Mouse (Mus musculus) telencephalon, adult 2 months (tissue): Measurements from ENCODE around the gene Tomm40.

ENCODE experiments used
- DNase-seq: peaks from one replicate; pipeline ENCODE4 v3.0.0-alpha.2; 2011; ENCODE audit warnings: low read depth, low spot score

The Tomm40 gene

DNA sequence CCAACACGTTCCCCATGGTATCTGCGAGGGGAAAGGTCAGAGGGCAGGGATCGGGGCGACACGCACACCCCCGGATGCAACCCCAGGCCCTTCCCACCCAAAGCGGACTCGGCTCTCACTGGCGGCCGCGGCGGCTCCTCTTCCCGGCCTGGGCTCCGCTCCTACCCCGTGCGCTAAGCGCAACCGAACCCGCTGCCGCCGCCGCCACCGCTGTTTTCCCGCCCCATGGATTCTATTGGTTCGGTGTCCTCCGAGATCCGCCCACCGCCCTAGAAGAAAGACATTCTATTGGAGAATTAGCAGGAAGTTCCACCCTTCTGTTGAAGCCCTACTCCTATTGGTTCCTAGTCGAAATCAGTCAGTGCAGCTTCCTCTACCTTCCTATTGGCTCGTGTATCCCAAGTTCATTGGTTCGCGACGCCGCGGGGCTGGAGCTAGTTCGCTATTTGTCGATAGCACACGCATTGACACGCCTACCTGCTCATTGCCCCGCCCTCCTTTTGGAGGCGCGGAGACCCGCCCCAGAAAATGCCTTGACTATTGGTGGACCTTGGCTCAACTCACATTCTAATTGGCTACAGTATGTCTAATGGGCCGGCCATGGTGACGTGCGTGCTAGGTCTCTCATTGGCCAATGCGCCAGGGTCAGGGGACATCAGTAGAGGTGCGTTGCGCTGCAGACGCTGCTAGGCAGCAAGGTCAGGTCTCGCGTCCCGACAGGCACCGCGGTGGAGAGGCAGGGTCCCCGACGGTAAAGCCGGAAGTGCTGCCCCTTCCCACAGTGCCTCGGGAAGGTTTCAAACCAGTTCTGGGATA lies at the start of gene Tomm40:
Gene Tomm40, minus strand, starts transcription at position 200 of the 816 bp plus-strand sequence.
- DNase-seq, result peak; percentile 100

DNA sequence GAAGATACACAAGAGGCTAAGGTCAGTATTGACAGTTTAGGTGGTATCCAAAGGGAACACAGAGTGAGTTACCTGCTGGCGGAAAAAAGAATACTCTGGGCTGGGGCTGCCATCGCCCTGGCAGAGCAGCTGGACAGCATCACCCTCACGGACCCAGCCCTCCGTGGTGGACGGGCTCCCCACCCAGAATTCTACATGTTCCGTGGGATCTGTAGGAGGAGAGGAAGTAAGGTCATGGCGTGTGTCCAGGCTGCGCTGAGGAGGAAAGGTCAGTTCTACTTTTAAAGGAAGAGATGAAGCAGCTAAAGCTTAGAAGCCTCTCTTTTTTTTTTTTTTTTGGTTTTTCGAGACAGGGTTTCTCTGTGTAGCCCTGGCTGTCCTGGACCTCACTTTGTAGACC lies 49.3 kb upstream of the Tomm40 start:
- DNase-seq, result no peak

DNA sequence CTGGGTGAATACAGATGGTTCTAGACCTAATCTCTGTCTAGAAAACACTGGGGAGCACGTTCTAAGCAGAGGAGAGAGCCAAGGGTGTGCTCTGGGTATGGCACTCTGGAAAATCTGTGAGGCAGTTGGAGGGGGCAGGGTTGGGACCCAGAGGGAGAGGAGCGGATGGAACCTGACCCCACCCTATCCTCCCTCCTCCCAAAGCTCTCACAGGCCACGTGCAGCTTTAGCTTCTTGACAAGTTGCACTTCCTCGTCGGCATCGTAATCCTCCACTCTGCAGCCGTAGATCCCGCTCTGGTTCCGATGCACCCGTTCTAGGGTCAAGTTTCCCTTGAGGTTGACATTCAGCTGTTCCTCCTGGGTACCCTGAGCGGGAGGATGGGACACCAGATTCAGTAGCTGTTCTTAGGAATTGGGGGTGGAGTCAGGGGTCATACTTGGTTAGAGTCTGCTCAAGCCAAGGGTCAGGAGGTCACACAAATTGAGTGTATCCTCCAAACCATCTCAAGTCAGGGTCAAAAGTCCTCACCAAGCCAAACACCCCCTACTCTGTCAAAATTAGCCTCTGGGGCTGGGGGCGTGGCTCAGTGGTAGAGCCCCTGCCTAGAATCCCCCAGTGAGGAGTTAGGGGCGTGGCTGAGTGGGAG lies 48.7 kb upstream of the Tomm40 start:
- DNase-seq, result no peak

DNA sequence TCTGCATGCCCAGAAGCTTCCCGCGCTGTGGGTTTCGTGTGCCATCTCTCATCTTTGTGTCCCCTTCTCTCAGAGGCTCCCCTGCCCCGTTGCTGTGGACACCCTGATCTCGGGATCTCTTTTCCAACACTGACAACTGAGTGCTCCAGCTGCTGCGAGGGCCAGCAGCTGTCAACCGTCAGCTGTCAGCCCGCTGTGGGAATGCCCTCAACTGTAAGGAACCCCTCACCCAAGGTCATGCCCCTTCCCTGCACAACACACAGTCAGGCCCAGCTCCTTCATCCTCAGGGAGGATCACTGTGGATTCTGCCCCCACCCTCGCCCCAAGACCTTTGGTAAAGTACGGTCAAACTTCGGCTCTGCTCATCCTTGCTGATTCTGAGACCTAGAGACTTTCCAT lies 47.0 kb upstream of the Tomm40 start:
- no peak for DNase-seq

DNA sequence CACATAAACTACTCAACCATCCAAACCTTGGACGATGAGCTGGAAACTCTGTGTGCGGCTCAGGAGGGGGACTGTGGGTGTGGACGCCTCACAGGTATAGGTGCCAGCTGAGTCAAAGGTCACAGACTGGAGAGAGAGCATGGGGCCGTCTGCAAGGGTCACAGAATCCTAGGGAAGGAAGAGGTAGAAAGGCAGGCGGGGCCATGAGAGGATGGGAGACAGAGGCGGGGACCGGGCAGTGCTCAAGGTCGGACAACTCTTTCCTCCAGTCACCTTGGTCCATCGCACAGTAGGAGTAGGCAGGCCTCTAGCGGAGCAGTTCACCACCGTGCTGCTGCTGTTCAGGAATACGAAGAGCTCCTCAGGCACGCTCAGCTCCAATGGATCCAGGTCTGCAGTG lies 44.8 kb upstream of the Tomm40 start:
- DNase-seq, result no peak

DNA sequence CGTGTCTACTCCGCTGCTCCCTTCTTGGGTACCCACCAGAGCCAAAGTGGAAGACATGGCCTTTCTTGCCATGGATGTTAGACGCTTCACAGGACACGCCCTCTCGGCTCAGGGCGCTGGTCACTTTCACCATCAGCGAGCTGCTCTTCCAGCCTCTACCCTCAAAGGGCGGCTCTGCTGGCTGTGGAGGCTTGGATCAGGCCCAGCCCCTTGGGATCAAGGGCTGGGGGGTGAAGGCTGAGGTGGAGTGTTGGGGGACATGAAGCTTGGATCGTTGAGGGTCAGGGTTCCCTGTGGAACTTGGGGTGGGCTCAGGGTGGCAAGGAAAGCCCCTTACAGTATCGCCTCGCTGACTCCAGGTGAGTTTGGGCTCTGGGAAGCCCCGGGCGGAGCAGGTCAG lies 43.4 kb upstream of the Tomm40 start:
- no peak for DNase-seq

DNA sequence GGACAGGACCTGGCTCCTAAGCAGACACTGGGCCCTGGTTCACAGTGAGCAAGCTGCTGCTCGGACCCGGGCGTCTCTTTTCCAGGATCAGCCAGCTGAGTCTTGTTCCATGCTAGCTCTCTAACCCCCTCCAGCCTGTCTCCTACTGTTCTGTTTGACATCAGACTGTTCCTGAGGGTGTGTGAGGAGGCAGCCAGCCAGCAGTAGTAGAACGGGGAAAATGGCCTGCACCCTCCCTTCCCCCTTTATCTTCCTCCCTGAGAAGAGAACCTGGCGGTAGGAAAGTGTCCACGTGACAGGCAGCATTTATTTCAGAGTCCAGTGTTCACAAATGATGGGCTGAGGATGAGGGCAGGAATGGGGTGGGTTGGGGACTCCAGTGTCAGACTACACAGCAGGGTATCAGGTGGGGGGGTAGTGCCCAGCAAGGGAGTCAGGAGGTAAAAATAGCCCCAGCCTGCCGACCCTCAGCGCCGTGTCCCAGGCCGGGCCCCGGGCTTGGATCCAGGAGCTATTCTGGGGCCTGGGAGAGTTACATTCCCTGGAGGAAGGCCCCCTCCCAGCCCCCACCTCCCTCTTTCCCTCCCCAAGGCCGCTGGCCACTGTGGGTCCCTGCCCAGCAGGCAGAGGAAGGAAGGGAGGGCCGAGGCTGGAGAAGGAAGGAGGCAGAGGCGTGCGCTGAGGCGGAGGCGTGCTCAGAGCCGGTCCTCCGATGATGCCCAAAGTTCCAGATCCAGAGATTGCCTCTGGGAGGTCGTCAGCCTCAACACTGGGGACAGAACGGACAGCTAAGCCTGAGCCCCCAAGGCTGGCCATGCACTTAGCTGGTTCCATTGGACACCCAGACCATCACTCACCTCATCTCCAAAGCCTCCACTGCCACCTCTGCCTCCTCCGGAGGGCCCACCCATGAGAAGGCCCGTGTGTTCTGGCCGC lies 40.9 kb upstream of the Tomm40 start:
- DNase-seq, result no peak

DNA sequence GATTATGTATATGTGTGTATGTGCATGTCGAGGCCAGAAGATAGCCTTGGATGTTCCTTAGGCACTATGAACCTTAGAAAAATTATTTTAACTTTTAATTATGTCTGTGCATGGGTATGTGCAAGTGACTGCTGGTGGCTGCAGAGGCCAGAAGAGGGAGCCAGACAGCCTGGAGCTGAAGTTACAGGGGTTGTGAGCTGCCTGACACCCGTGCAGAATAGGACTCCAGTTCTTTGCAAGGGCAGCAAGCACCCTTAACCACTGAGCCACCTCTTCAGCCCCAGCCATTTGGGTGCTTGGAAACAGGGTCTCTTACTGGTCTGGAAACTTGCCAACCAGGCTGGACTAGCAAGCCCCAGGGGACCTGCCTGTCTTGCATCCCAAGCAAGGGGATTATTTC lies 39.8 kb upstream of the Tomm40 start:
- DNase-seq, result no peak

DNA sequence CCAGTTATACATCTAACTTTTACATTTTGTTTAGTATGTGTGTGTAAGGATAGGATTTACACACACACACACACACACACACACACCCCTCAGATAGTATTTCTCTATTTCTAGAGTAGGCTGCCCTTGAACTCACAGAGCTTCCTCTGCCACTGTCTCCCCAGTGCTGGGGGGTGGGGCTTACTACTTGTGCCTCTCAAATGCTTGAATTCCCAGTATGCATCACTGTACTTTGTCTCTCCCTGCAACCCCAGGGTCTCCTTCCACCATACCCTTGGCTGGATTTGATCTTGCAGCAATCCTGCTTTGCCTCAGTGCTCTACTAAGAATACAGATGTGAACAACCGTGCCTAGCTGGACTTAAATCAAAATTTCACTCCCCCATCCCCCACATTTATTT lies 38.8 kb upstream of the Tomm40 start:
- no peak for DNase-seq

DNA sequence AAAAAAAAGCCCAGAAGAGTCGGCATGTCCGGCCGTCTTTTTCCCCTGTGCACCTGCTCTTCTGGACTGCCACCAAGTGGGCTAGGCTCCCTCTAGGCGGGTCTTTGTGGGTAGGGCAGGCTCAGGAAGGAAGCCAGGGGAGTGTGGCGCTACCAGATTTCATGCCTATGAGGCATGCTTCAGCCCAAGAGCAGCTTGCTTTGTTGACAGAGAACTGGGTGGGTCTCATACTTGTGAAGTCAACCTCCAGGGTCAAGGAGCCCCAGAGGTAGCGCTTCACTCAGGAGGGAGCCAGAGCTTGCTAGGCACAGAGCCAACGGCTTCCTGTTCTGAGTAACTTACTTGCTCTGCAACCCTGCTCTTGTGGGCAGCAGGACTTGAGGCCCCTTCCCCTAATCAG lies 38.3 kb upstream of the Tomm40 start:
- DNase-seq, result no peak

DNA sequence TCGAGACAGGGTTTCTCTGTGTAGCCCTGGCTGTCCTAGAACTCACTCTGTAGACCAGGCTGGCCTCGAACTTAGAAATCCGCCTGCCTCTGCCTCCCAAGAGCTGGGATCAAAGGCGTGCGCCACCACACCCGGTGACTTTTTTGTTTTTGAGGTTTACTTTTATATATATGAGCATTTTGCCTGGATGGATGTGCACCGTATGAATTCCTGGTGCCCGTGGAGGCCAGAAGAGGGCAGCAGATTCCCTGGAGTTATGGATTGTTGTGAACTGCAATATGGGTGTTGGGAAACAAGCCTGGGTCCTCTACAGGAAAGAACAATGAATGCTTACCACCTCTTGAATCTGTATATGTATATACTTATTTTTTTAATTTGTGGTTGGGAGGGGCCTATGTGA lies 37.4 kb upstream of the Tomm40 start:
- DNase-seq, result no peak

DNA sequence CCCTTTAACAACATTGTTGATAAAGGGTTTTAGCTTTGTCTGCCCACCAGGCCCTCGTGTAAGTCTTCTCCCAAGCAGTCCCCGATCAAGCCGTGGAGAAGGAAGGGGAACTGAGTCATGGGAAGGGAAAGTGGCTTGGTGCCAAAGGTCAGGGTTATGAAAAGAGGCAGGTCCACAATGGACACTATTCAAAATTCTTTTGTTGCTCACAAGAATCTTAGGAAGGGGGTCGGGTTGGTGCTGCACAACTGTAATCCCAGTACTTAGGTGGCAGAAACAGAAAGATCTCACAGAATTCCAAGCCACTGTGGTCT lies 35.8 kb upstream of the Tomm40 start:
- no peak for DNase-seq

DNA sequence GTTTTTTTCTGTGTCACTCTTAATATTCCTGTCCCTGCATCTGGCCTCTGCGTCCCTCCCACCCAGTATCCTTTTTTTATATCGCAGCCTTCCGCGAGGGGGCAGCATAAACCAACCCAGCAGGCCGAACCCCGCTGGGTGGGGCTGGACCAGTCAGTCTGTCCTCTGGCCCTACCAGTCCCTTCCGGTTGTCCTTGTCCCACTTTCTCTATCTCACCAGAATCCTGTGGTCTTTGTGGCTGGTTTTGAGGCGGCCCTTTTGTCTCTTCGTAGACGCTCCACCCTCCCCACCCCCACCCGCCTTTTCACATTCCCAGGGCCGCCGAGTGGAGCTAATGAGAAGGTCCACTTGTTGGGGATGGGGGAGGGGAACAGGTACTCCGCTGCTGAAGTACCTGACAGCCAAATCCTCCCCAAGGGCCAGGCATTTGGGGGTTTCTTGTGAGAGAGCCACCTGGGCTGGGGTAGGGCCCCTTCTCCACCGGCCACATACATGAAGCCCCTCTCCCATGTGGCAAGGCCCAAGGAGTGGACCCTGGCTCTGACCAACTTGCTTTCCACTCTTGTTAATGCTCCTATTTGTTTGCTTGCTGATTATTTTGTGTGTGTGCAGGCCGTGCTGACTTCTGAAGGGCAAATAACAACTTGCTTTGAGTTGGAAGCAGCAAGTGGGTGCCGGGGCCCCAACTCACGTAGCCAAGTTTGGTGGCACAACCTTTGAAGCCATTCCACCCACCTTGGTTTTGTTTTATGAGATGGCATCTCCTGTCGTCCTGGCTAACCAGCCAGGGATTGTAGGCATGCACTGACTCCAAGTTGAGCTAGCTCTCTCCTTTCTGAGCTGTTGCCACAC lies 35.2 kb upstream of the Tomm40 start, which contains the start of gene Nectin2:
Gene Nectin2, minus strand, starts transcription at position 267 of the 853 bp plus-strand sequence.
- peak; percentile 38 for DNase-seq

DNA sequence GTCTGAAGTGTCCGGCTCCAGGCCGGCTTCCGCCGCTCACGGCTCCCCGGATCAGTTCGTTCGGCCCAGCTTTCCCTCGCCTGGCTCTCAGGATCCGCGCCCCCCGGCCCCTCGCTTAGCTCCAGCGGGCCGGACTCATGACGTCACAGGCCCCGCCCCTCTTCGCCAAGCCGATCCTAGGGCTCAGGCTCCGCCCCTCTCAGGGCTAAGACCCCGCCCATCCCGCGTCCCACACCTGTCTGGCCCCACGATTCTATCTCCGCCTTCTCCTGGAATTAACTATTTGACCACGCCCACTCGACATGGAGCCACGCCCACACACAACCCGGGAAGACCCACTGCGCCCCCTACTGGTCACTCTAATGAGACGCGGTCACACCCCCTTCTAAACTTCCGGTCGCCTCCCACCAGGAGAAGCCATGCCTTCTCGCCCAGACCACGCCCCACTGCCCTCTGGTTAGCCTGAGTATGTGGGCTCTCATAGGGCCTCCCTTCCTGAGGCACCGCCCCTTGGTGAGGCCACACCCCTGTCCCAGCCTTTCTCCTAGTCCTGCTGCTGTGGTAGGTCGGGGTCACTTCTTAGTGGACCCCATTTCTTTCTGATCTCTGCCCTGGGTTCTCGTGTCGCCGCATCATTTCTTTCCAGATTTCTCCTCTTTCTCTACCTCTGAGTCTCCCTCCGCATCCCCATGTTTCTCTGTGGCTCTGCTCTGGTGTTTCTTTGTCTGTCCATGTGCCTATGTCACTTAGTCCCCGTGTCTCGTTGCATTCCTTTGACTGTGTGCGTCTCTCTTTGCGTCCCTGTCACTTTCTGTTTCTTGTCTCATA lies 34.4 kb upstream of the Tomm40 start:
- DNase-seq, result peak; percentile 84

DNA sequence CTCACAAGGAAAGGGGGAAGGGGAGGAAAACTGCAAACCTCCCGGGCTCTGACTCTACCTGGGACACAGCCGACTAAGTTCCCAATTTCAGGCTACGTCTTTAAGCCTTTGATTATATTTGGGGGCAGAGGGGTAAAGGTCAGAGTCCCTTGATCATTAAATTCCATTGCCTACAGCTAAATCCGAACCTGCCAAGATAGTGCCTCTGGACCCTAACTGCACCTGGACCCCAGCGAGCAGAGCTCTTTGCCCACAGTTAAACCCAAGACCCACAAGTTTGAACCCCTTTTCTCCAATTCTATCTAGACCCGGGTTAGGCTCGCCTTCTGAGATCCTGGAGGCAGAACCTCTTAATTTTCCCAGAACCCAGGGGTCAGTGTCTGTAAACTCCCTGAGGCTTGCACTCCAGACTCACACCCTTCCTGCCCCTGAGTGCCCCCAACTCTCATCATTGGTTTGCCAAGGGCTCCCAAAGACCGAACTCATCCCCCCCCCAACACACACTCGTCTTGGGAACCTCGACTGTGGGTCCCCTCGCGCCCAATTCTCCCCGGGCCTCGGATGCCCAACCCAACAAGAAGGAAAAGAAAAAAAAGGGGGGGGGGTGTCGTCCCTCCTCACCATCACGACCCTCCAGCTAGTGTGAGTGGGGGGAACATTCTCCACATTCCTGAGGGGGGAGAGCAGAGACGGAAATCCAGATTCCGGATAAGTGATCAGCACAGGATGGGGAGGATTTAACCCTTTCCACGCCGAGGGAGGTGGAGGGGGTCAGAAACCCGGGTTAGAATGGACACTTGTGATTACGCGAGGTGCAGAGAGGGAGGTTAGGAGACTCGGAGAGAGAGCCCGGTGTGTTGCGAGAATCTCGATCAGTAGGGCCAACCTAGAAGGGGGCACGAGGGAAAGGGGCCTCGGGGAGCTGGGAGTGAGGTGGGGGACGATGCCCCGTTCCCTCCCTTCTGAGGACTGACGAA lies 33.3 kb upstream of the Tomm40 start:
- no peak for DNase-seq

DNA sequence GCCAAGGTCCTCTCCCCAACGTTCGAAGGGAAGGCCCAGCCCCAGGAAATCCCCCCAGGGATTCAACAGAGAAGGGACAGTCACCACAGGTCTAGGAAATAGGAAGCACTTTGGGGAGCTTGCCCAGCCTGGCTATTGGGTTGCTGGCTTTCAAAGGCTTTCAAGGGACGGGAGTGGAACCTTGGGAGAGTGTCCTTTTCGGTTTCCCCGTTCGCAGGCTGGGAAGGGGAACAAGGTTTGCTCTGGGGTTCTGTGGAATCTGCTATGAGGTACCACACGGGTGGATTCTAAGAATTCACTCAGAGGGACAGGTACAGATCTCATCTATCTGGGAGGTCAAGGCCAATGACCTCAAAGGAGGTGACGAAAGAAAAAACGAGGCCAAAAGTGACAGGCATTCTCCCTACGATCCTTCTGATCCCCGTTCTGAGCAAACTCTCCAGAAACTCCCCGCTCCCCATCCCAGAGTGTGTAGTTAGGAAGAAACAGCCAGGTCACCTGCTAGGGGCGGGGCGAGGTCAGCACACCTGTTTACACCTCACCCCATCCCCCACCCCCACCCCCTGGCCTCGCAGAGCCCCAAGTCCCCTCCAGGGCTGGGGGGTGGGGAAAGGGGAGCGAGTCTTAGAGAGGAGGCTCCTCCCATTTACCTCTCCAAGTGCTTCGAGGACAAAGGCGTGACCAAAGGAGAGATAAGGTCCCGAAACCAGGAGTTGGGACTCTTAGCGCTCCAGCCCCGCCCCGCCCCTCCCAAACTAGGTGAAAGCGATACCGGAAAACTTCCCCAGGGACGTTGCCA lies 32.4 kb upstream of the Tomm40 start:
- no peak for DNase-seq

DNA sequence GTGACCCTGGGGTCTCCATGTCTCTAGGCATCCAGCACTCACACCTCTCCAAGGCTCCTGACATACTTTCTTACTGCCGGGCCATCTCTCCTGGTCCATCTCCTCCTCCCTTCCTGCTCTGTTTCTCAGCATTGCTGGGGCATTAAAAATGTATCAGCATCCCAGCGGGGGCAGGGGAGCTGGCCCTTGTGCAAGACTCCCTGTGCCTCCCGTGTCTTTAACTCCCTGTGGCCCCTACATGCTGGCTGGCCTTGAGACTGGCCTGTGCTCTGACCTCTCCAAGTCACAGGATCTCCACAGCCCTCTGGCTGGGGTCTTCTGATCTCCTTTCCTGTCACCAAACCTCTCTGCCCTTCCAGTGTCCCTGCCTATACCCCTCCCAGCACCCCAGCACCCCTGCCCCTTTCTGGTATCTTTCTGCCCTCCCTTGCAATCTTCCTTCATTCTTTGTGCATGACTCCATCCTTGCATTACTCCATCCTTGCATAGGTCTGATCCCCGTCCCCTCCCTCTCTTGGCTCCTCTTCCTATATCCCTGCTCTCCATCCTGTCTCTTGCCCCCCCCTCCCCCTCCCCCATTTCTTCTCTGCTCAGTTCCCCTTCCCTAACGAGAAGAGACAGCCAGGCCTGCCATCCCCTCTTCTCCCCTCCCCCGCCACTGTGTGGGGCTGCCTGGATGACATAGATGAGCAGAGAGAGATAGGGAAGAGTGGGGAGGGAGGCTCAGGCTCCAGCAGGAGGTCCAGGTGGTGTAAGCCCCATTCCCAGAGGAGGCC lies 31.4 kb upstream of the Tomm40 start:
- no peak for DNase-seq

DNA sequence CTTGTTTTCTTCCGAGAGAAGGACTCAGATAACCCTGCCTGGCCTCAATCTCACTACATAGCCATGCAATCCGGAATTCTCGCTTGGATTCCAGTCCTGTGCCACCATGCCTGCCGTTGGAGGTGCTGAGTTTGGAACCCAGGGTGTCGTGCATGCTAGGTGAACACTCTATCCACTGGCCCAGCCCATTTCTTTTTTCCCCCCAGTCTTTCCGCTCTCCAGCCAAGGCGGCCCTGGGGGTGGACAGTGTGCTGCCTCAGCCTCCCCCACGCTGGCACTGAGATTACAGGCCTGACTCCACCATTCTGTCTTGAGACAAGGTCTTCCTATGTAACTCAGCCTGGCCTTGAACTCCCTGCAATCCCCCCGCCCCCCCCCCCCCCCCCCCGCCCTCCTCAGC lies 30.7 kb upstream of the Tomm40 start:
- DNase-seq, result no peak
